In genomic region chr15:97749841-97750240, GRCm38 (mm10) we compare ENCODE assay signal across 13 mouse cellular contexts. TPM values are rescaled to one million over a fixed set of nuclear protein-coding genes. Genes with fewer than 3 reads are reported as not detected.
DNase-seq lines count a peak whose midpoint lies in the region; ATAC-seq and TF ChIP-seq lines count a peak whose summit lies in the region.
"Had no signal": no experiment of that assay in that cellular context is flagged by ENCODE, and none has a peak within 500 bp of the region (broad histone marks: within the 10 kb centered on the region; RNA-seq: fewer than 3 reads in every experiment).

No protein-coding gene starts in this region.

- peak overlapping the region; percentile 72; the same call in 1 of the 2 replicates for H3K27ac ChIP-seq in heart, embryonic 10.5 days
- peak overlapping the region; percentile 85; the same call in 1 of the 2 replicates for H3K27ac ChIP-seq in lung, embryonic 14.5 days (ENCODE audit: low read depth)
- peak overlapping the region; percentile 57; the same call in 1 of the 2 replicates for H3K27ac ChIP-seq in olfactory bulb, adult 2 months (ENCODE audit: insufficient read depth, low read depth, low read length)
- H3K27ac ChIP-seq: kidney, postnatal 0 days; left cerebral cortex, adult 2 months; liver, embryonic 14.5 days; midbrain, embryonic 15.5 days had no signal

- no peak overlapping the region for H3K4me3 ChIP-seq in heart, embryonic 10.5 days
- no peak overlapping the region for H3K4me3 ChIP-seq in lung, embryonic 14.5 days (ENCODE audit: low read depth, low read length)
- H3K4me3 ChIP-seq in olfactory bulb, adult 2 months (ENCODE audit: insufficient read depth, low read depth, low read length): no peak overlapping the region; the same call in 1 of the 2 replicates
- H3K4me3 ChIP-seq: left cerebral cortex, adult 2 months; midbrain, embryonic 15.5 days had no signal

- TF ChIP-seq POLR2A in olfactory bulb, adult 2 months (IDR thresholded peaks at IDR 0.05; ENCODE audit: insufficient read depth, low read depth, low read length): no peak

- no peaks in the 10 kb centered on the region for H3K27me3 ChIP-seq in heart, embryonic 10.5 days (ENCODE audit: insufficient read depth, poor library complexity, severe bottlenecking)
- no peaks in the 10 kb centered on the region for H3K27me3 ChIP-seq in lung, embryonic 14.5 days (ENCODE audit: insufficient read depth, low read length)

- DNase-seq in heart, embryonic 10.5 days (ENCODE audit: low spot score): no peak
- DNase-seq in heart, postnatal 36 days: no peak
- no peak for DNase-seq in lung, embryonic 14.5 days
- no peak for DNase-seq in lung, postnatal 14 days
- no peak for DNase-seq in layer of hippocampus, postnatal 36 days
- DNase-seq: spleen, adult 18-20 months had no signal

- H3K9ac ChIP-seq in lung, embryonic 14.5 days: no peak overlapping the region
- H3K9ac ChIP-seq: liver, embryonic 14.5 days; midbrain, embryonic 15.5 days had no signal

- 82% methylated on average over 13 of the region's 13 CpGs for WGBS in heart, embryonic 10.5 days
- WGBS in lung, embryonic 14.5 days: 77% methylated on average over 13 of the region's 13 CpGs
- WGBS in olfactory bulb, adult 2 months: 88% methylated on average over 13 of the region's 13 CpGs

- no peaks in the 10 kb centered on the region for H3K9me3 ChIP-seq in heart, embryonic 10.5 days
- H3K9me3 ChIP-seq in lung, embryonic 14.5 days (ENCODE audit: low read depth, low read length): no peaks in the 10 kb centered on the region
- H3K9me3 ChIP-seq: midbrain, embryonic 15.5 days had no signal

- H3K4me2 ChIP-seq in lung, embryonic 14.5 days: no peak overlapping the region
- H3K4me2 ChIP-seq: midbrain, embryonic 15.5 days had no signal

- peak; percentile 8; the same call in 1 of the 2 replicates for ATAC-seq in lung, embryonic 14.5 days (ENCODE audit: insufficient read depth)
- peak; percentile 58 for ATAC-seq in granulocyte monocyte progenitor cell, adult 5-6 weeks (replicated peaks; ENCODE audit: poor library complexity, severe bottlenecking)
- no peak for ATAC-seq in erythroid progenitor cell, adult 5-6 weeks (replicated peaks; ENCODE audit: low FRiP score, poor library complexity, severe bottlenecking)

- H3K4me1 ChIP-seq in heart, embryonic 10.5 days: peaks cover 65% of the 10 kb centered on the region
- H3K4me1 ChIP-seq in lung, embryonic 14.5 days (ENCODE audit: insufficient read depth): peaks cover 14% of the 10 kb centered on the region
- H3K4me1 ChIP-seq in olfactory bulb, adult 2 months (ENCODE audit: control insufficient read depth, insufficient read depth, low read length): peaks cover 37% of the 10 kb centered on the region

- no peak for TF ChIP-seq CTCF in lung, embryonic 14.5 days (IDR thresholded peaks at IDR 0.05; ENCODE audit: low read depth)
- no peak for TF ChIP-seq CTCF in olfactory bulb, adult 2 months (IDR thresholded peaks at IDR 0.05; ENCODE audit: insufficient read depth, low read depth, low read length)

- peaks cover 25% of the 10 kb centered on the region; the same call in 1 of the 2 replicates for H3K36me3 ChIP-seq in heart, embryonic 10.5 days
- H3K36me3 ChIP-seq in lung, embryonic 14.5 days (ENCODE audit: insufficient read depth): peaks cover 5% of the 10 kb centered on the region; the same call in 1 of the 2 replicates
- H3K36me3 ChIP-seq: midbrain, embryonic 15.5 days had no signal

- intact Hi-C loops in heart, postnatal 36 days (cut with DNase I): no loop called here

RNA-seq across cellular contexts. Expression of gene Rapgef3, which starts 17.9 kb away (rescaled TPM):
- 10.2 and 13.4 TPM in 2 replicates for polyA plus RNA-seq in heart, embryonic 10.5 days (2016; fragmentation: Nextera tagmentation; extraction: Ambion mirVana)
- 10 to 100 TPM; 25.4 to 27.4 TPM for total RNA-seq in heart, postnatal 36 days (2021)
- polyA plus RNA-seq in lung, embryonic 14.5 days (2014; fragmentation: Nextera tagmentation; extraction: Ambion mirVana): 14.3 and 17.5 TPM in 2 replicates
- 8.4 and 33.0 TPM in 2 replicates for total RNA-seq in granulocyte monocyte progenitor cell, adult 5-6 weeks (2014; fragmentation: Nextera tagmentation)
- total RNA-seq in granulocyte monocyte progenitor cell, adult 5-6 weeks (2017): 11.9 and 19.1 TPM in 2 replicates
- not detected in 2 replicates for polyA plus RNA-seq in olfactory bulb, adult 2 months (2012; ENCODE audit: insufficient read depth, insufficient read length, low replicate concordance, missing spikeins)
- not detected in 2 replicates for total RNA-seq in erythroid progenitor cell, adult 5-6 weeks (2015; ENCODE audit: low replicate concordance)
- 3.9 TPM in 1 of 2 replicates, not detected in the other for total RNA-seq in erythroid progenitor cell, adult 5-6 weeks (2017; ENCODE audit: low replicate concordance)
- 10 to 100 TPM; 41.0 to 59.9 TPM for total RNA-seq in layer of hippocampus, postnatal 36 days (2021)

RNA-seq across cellular contexts. Expression of gene Endou, which starts 18.7 kb away (rescaled TPM):
- polyA plus RNA-seq in heart, embryonic 10.5 days (2016; fragmentation: Nextera tagmentation; extraction: Ambion mirVana): 0.11 and 0.18 TPM in 2 replicates
- total RNA-seq in heart, postnatal 36 days (2021): 1 to 10 TPM; 1.3 to 2.2 TPM
- polyA plus RNA-seq in lung, embryonic 14.5 days (2014; fragmentation: Nextera tagmentation; extraction: Ambion mirVana): 0.20 TPM in 1 of 2 replicates, not detected in the other
- 0.53 and 2.8 TPM in 2 replicates for total RNA-seq in granulocyte monocyte progenitor cell, adult 5-6 weeks (2014; fragmentation: Nextera tagmentation)
- total RNA-seq in granulocyte monocyte progenitor cell, adult 5-6 weeks (2017): 1.7 and 2.2 TPM in 2 replicates
- not detected in 2 replicates for polyA plus RNA-seq in olfactory bulb, adult 2 months (2012; ENCODE audit: insufficient read depth, insufficient read length, low replicate concordance, missing spikeins)
- total RNA-seq in erythroid progenitor cell, adult 5-6 weeks (2015; ENCODE audit: low replicate concordance): 3.8 TPM in 1 of 2 replicates, not detected in the other
- total RNA-seq in erythroid progenitor cell, adult 5-6 weeks (2017; ENCODE audit: low replicate concordance): not detected in 2 replicates
- total RNA-seq in layer of hippocampus, postnatal 36 days (2021): under 1 TPM; 0.27 to 0.71 TPM

RNA-seq across cellular contexts. Expression of gene Slc48a1, which starts 28.5 kb away (rescaled TPM):
- polyA plus RNA-seq in heart, embryonic 10.5 days (2016; fragmentation: Nextera tagmentation; extraction: Ambion mirVana): 32.1 and 41.1 TPM in 2 replicates
- total RNA-seq in heart, postnatal 36 days (2021): 10 to 100 TPM; 73.3 to 84.1 TPM
- 25.3 and 32.7 TPM in 2 replicates for polyA plus RNA-seq in lung, embryonic 14.5 days (2014; fragmentation: Nextera tagmentation; extraction: Ambion mirVana)
- 97.0 and 99.2 TPM in 2 replicates for total RNA-seq in granulocyte monocyte progenitor cell, adult 5-6 weeks (2014; fragmentation: Nextera tagmentation)
- total RNA-seq in granulocyte monocyte progenitor cell, adult 5-6 weeks (2017): 67.6 and 71.6 TPM in 2 replicates
- not detected in 2 replicates for polyA plus RNA-seq in olfactory bulb, adult 2 months (2012; ENCODE audit: insufficient read depth, insufficient read length, low replicate concordance, missing spikeins)
- total RNA-seq in erythroid progenitor cell, adult 5-6 weeks (2015; ENCODE audit: low replicate concordance): 122 and 124 TPM in 2 replicates
- 74.2 and 96.2 TPM in 2 replicates for total RNA-seq in erythroid progenitor cell, adult 5-6 weeks (2017; ENCODE audit: low replicate concordance)
- total RNA-seq in layer of hippocampus, postnatal 36 days (2021): 100 to 1,000 TPM; 133 to 137 TPM

RNA-seq across cellular contexts. Expression of gene Rpap3, which starts 44.2 kb away (rescaled TPM):
- 24.0 and 27.1 TPM in 2 replicates for polyA plus RNA-seq in heart, embryonic 10.5 days (2016; fragmentation: Nextera tagmentation; extraction: Ambion mirVana)
- total RNA-seq in heart, postnatal 36 days (2021): 10 to 100 TPM; 13.1 to 15.7 TPM
- 37.8 and 40.7 TPM in 2 replicates for polyA plus RNA-seq in lung, embryonic 14.5 days (2014; fragmentation: Nextera tagmentation; extraction: Ambion mirVana)
- 25.7 and 31.1 TPM in 2 replicates for total RNA-seq in granulocyte monocyte progenitor cell, adult 5-6 weeks (2014; fragmentation: Nextera tagmentation)
- 33.2 and 46.7 TPM in 2 replicates for total RNA-seq in granulocyte monocyte progenitor cell, adult 5-6 weeks (2017)
- not detected in 2 replicates for polyA plus RNA-seq in olfactory bulb, adult 2 months (2012; ENCODE audit: insufficient read depth, insufficient read length, low replicate concordance, missing spikeins)
- 4.2 and 5.0 TPM in 2 replicates for total RNA-seq in erythroid progenitor cell, adult 5-6 weeks (2015; ENCODE audit: low replicate concordance)
- 6.4 and 6.6 TPM in 2 replicates for total RNA-seq in erythroid progenitor cell, adult 5-6 weeks (2017; ENCODE audit: low replicate concordance)
- total RNA-seq in layer of hippocampus, postnatal 36 days (2021): 10 to 100 TPM; 21.0 to 23.3 TPM
